Mouse (Mus musculus) erythroblast, embryonic 14.5 days (primary cell): ENCODE measurements around the gene Uri1.

Source experiments
- GATA1 ChIP-seq: IDR thresholded peaks from 2 replicates; pipeline ENCODE4 v1.6.1; 2012; ENCODE audit warnings: low read length, inconsistent platforms, mixed read lengths
- TAL1 ChIP-seq: IDR thresholded peaks from 3 replicates; pipeline ENCODE4 v1.6.1; 2012; ENCODE audit warnings: low read length, inconsistent platforms, mixed read lengths

GRCm38 (mm10) chr7:37935786-37936185 is 87.6 kb downstream of the Uri1 start:
- no peak for TF ChIP-seq TAL1
- TF ChIP-seq GATA1, result no peak
